Mouse (Mus musculus) intestine, embryonic 16.5 days (tissue): Measurements from ENCODE around the gene Ttll8. TPM values are rescaled to one million over a fixed set of nuclear protein-coding genes. Genes with fewer than 3 reads are reported as not detected.

Experiments used
- ATAC-seq: fragments of 200-750 bp; cut with Nextera tagmentation; 2 replicates; pipeline ENCODE4 v1.8.0; 2017; ENCODE audit warnings: moderate TSS enrichment, moderate library complexity
- H3K27ac ChIP-seq: fragments of 300-500 bp; sonication (generic); 2 replicates; pipeline ENCODE4 v1.5.1; 2014; ENCODE audit warnings: mild to moderate bottlenecking, low read length
- H3K27me3 ChIP-seq: fragments of 300-500 bp; sonication (generic); replicated peaks from 2 replicates; pipeline ENCODE4 v1.6.1; 2014; ENCODE audit warnings: low read length, control low read depth, mixed read lengths; ENCODE audit not compliant: control insufficient read depth, insufficient read depth
- H3K36me3 ChIP-seq: fragments of 300-500 bp; sonication (generic); 2 replicates; pipeline ENCODE4 v1.6.1; 2014; ENCODE audit warnings: low read length, control low read depth; ENCODE audit not compliant: control insufficient read depth, insufficient read depth
- H3K4me1 ChIP-seq: fragments of 300-500 bp; sonication (generic); 2 replicates; pipeline ENCODE4 v1.6.1; 2014; ENCODE audit warnings: low read length, control low read depth, mixed read lengths; ENCODE audit not compliant: control insufficient read depth, insufficient read depth
- H3K4me2 ChIP-seq: fragments of 300-500 bp; sonication (generic); 2 replicates; pipeline ENCODE4 v1.6.1; 2014; ENCODE audit warnings: low read depth, low read length, control low read depth
- H3K4me3 ChIP-seq: fragments of 300-500 bp; sonication (generic); 2 replicates; pipeline ENCODE4 v1.5.1; 2014; ENCODE audit warnings: mild to moderate bottlenecking, low read length
- H3K9ac ChIP-seq: fragments of 300-500 bp; sonication (generic); 2 replicates; pipeline ENCODE4 v1.6.1; 2014; ENCODE audit warnings: low read depth, low read length
- H3K9me3 ChIP-seq: fragments of 300-500 bp; sonication (generic); 2 replicates; pipeline ENCODE4 v1.6.1; 2016; ENCODE audit warnings: low read length, control low read depth; ENCODE audit not compliant: control insufficient read depth
- WGBS: fragments of 180-500 bp; shearing (Covaris S2); extraction: QIAGEN DNeasy Blood & Tissue Kit; methylation state at CpG from one replicate; pipeline ENCODE4 v1.1.7; 2014; 5-methylcytosine and 5-hydroxymethylcytosine counted together
- polyA plus RNA-seq: library from polyadenylated mRNA; unstranded; fragments of >200 nt; fragmentation: Nextera tagmentation; extraction: Ambion mirVana; gene quantifications from 2 replicates; pipeline ENCODE4 v1.2.1, GENCODE M21; 2015

Gene Ttll8
- polyA plus RNA-seq, 1 experiment from 2014 or later: not detected

DNA sequence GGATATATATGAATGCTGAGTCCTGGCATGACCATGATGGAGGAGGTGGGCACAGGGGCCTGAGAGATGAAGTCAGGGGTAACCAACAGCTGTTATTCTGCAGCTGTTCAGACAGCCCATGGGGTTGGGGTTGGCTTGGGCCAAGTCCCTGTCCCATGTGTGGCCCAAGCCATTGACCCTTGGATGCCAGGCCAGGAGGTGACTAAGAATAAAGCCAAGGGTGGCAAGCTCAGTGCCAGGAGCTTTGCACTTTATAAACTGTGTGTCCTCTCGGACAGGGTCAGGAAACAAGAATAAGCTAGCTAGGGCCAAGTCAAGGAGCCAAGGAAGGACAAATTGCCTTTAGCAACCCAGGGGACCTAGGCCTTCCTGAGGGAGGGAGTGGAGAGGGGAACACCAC is 62.0 kb downstream of the Ttll8 start:
- Histone ChIP-seq H3K27me3 (no peaks in the 10 kb centered on the region), H3K27ac (no peak overlapping the region), H3K36me3 (no peaks in the 10 kb centered on the region), H3K9me3 (no peaks in the 10 kb centered on the region), H3K4me3 (no peak overlapping the region), H3K4me1 (peaks cover 6% of the 10 kb centered on the region; the same call in 1 of the 2 replicates), H3K9ac (no peak overlapping the region), H3K4me2 (no peak overlapping the region)
- WGBS: 91% methylated on average over 1 of the region's 1 CpGs
- no peak for ATAC-seq

DNA sequence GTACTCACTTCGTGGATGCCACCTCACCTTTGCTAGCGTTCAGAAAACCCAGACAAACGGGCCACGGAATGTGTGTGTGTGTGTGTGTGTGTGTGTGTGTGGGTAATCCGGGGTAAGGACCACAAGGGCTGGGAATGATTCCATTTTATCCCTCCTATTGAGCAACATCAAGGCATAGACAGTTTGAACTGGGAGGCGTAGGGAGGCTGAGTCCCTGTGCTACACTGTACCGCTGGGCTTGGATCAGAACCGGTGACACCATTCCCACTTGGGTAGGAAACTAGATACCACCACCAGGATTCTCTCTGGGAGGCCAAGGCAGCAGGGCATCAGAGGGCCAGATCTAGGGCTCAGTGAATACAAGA is 62.6 kb downstream of the Ttll8 start:
- H3K9ac ChIP-seq: no peak overlapping the region
- no peaks in the 10 kb centered on the region for H3K36me3 ChIP-seq
- no peaks in the 10 kb centered on the region for H3K9me3 ChIP-seq
- ATAC-seq: no peak
- no peak overlapping the region for H3K4me3 ChIP-seq
- no peaks in the 10 kb centered on the region for H3K27me3 ChIP-seq
- no peak overlapping the region for H3K27ac ChIP-seq
- WGBS: 70% methylated on average over 8 of the region's 8 CpGs
- peak overlapping the region; percentile 99 for H3K4me2 ChIP-seq
- H3K4me1 ChIP-seq: peaks cover 6% of the 10 kb centered on the region; the same call in 1 of the 2 replicates

DNA sequence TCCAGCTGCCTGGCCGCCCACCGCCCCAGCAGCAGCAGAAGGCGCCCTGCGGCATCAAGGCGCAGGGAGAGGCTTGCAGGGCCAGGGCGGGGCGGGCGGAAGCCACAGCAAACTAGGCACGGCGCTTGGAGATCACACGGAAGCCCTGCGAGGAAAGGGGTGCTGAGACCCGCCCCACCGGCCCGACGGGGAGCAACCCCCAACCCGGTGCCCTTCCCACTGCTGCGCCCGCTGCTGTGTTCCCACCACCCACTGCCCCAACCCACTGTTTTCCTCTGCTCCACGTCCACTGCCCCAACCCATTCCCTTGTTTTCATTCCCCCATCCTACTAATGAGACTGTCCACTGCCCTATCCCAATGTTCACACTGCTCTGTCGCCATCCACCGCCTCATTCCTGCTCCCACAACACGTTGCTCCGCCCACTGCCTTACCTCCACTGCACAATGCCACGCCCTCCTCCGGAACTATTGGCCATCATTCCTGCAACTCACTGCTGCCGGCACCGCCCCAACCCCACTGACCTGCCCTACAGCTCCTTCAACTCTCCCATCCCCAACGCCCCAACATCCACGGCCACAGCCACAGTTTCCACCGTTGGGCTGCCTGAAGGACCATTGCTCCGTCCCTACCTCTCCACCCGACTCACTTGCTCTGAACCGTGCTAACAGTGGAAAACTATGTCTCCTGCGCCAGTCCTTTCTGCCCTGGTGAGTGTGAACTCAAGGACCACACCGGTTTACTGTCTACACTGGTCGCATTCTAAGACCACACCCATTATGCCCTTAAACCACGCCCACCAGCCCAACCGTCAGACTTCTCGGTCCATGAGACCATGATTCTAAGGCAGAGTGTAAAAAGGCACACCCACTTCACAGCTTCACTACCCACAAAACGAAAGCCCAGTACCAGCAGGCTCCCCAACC is 63.2 kb downstream of the Ttll8 start:
- ATAC-seq: peak; percentile 97
- no peaks in the 10 kb centered on the region for H3K36me3 ChIP-seq
- H3K9ac ChIP-seq: peak overlapping the region; percentile 74
- peak overlapping the region; percentile 99 for H3K4me2 ChIP-seq
- 1% methylated on average over 39 of the region's 41 CpGs for WGBS
- H3K27ac ChIP-seq: no peak overlapping the region
- no peaks in the 10 kb centered on the region for H3K27me3 ChIP-seq
- H3K9me3 ChIP-seq: no peaks in the 10 kb centered on the region
- H3K4me3 ChIP-seq: peak overlapping the region; percentile 61
- peaks cover 6% of the 10 kb centered on the region; the same call in 1 of the 2 replicates for H3K4me1 ChIP-seq

DNA sequence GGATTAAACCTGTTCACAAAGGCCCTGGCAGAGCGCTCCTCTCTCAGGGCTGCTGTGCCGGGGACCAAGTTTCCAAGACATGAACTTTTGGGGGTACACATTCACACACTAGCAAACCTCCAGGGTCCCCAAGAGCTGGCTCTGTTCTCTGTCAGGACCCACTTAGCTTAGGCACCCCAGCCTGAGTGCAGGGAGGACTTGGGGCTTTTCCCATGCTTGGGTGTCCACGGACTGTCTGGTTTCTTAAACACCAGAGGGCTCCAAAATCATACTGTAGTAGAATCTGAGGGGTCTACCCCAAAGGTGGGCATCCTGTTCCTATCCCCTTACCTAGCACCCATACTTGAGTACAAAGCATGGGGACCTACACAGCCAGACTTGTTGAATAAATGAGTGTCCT is 64.2 kb downstream of the Ttll8 start:
- Histone ChIP-seq H3K4me2 (no peak overlapping the region), H3K27me3 (no peaks in the 10 kb centered on the region), H3K36me3 (no peaks in the 10 kb centered on the region), H3K9me3 (no peaks in the 10 kb centered on the region), H3K9ac (no peak overlapping the region), H3K4me3 (0 out of 2 replicates have a peak overlapping the region, but pooled peaks have one; percentile 61), H3K4me1 (peaks cover 6% of the 10 kb centered on the region; the same call in 1 of the 2 replicates), H3K27ac (no peak overlapping the region)
- no peak for ATAC-seq
- 87% methylated on average over 3 of the region's 3 CpGs for WGBS

DNA sequence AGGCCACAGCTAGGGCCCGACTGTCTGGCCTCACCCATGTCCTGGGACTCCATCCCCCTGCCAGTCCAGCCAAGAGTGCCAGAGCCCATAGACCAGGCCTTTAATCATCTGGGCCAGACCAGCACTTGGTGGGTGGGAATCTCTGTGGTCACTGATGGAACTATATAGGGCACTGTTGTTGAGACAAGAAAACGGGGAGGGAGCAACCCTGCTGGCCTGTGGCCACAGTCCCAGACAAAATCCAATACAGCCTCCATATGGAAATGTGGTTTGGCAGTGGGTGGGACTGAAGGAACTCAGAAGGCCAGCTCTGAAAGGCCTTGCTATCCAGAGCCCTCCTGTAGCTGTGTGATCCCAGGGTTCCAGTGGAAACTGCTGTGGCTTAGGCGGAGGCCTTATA is 65.2 kb downstream of the Ttll8 start:
- H3K9ac ChIP-seq: no peak overlapping the region
- H3K36me3 ChIP-seq: no peaks in the 10 kb centered on the region
- no peak for ATAC-seq
- H3K4me1 ChIP-seq: peaks cover 6% of the 10 kb centered on the region; the same call in 1 of the 2 replicates
- H3K4me2 ChIP-seq: no peak overlapping the region
- WGBS: 83% methylated on average over 3 of the region's 3 CpGs
- no peaks in the 10 kb centered on the region for H3K9me3 ChIP-seq
- H3K4me3 ChIP-seq: no peak overlapping the region
- no peaks in the 10 kb centered on the region for H3K27me3 ChIP-seq
- no peak overlapping the region for H3K27ac ChIP-seq

DNA sequence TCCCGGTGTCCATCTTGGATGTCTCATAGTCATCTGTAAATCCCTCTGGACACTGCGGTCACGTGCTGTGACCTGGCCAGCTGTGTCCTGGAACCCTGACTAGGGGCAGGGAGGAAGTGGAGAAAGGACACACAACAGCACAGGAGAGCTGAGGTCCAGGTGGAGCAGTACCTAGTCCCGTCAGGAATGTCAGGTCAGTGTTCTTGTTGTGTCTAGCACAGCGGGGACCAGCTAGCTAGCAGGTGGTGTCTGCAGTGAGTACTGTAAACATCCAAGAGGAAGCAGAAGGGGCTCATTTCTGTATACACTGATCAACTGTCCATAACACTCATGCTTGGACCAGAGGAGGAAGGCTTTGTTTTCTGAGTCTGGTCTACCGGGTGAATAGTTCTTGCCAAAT is 68.8 kb downstream of the Ttll8 start:
- no peak for ATAC-seq
- 68% methylated on average over 6 of the region's 6 CpGs for WGBS

DNA sequence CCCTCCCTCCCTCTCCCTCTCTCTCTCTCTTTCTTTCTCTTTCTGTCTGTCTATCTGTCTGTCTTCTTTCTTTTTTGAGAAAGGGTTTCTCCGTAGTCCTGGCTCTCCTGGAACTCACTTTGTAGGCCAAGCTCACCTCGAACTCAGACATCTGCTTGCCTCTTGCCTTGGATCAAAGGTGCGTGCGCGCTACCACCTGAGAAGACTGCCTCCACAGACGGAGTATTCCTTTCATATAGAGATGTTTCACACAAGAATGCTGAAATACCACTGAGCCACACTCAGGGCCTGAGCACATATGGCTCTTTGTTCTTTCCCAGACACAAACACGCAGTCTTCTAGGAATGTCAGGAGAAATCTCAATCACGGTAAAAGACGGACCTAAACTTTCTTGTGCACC is 70.9 kb downstream of the Ttll8 start:
- 88% methylated on average over 9 of the region's 9 CpGs for WGBS

More for the DNA sequence above, 68.8 kb downstream of the Ttll8 start:
- no peak overlapping the region for H3K4me3 ChIP-seq
- no peak overlapping the region for H3K4me2 ChIP-seq
- no peaks in the 10 kb centered on the region for H3K27me3 ChIP-seq
- H3K9ac ChIP-seq: no peak overlapping the region
- no peaks in the 10 kb centered on the region for H3K4me1 ChIP-seq
- H3K9me3 ChIP-seq: no peaks in the 10 kb centered on the region
- H3K36me3 ChIP-seq: no peaks in the 10 kb centered on the region
- no peak overlapping the region for H3K27ac ChIP-seq

DNA sequence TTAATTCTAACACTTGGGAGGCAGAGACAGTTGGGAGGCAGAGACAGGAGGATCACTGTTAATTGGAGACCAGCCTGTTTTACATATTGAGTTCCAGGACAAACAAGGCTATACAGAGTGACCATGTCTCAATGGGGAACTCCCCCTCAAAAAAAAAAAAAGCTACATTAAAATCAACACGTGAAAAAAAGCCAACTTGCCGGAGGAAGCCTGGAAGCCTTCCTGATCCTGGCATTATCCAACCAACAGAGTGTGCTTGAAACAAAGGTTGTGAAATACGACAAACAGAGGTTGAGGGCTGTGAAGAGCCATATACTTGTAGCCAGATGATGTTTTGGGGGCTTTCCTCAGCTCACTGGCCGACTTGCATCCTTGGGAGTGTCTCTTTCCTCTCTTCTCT is 71.4 kb downstream of the Ttll8 start:
- H3K27ac ChIP-seq: no peak overlapping the region
- H3K4me1 ChIP-seq: no peaks in the 10 kb centered on the region
- ATAC-seq: no peak
- H3K27me3 ChIP-seq: no peaks in the 10 kb centered on the region
- H3K9ac ChIP-seq: no peak overlapping the region
- H3K4me2 ChIP-seq: no peak overlapping the region
- no peaks in the 10 kb centered on the region for H3K36me3 ChIP-seq
- H3K4me3 ChIP-seq: no peak overlapping the region
- WGBS: 71% methylated on average over 4 of the region's 4 CpGs
- no peaks in the 10 kb centered on the region for H3K9me3 ChIP-seq

More for the DNA sequence above, 70.9 kb downstream of the Ttll8 start:
- Histone ChIP-seq H3K36me3 (no peaks in the 10 kb centered on the region), H3K27ac (no peak overlapping the region), H3K9ac (no peak overlapping the region), H3K4me2 (no peak overlapping the region), H3K4me1 (no peaks in the 10 kb centered on the region), H3K9me3 (no peaks in the 10 kb centered on the region), H3K4me3 (no peak overlapping the region), H3K27me3 (no peaks in the 10 kb centered on the region)
- no peak for ATAC-seq

DNA sequence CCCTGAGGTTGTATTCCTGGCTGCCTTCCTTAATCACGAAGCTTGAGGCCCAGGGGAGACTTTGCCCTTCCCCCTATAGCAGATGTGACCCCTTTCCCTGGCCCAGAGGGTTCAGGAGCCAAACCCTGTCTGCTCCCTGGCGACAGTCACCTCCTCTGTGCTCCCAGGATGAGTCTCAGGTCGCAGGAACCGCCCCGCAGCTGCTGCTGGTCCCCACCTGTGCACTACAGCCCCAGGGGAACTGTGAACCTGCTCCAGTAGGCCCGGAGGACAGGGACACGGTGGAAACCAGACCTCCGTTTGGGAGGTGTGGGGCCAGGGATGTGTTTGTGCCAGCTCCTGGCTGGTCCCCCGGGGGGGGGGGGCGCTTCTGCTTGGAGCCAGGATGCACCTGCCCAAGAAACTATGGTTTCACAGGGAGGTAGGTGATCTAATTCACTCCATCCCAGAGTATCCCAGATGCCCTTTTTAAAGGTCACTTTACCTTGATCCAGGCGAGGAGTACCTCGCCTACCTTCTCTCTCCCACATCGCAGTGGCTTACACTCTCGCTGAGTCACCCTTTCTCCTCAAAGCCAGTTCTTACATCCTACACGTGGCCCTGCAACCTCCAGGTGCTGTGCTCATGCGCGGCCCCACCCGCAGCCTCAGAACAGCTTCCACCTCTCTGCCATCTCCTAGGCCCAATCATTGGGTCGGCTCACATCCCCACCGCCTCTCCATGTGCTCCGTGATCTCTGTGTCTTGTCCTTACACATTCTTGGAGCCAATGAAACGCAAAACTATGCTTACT is 72.8 kb downstream of the Ttll8 start:
- no peaks in the 10 kb centered on the region for H3K4me1 ChIP-seq
- H3K36me3 ChIP-seq: no peaks in the 10 kb centered on the region
- no peak overlapping the region for H3K27ac ChIP-seq
- H3K4me2 ChIP-seq: no peak overlapping the region
- H3K27me3 ChIP-seq: no peaks in the 10 kb centered on the region
- peak; percentile 36; the same call in 1 of the 2 replicates for ATAC-seq
- H3K9ac ChIP-seq: no peak overlapping the region
- 60% methylated on average over 22 of the region's 22 CpGs for WGBS
- H3K4me3 ChIP-seq: no peak overlapping the region
- H3K9me3 ChIP-seq: no peaks in the 10 kb centered on the region
